Comparison of ENCODE assay signal across 30 mouse cellular contexts in genomic region chr14:30458820-30459219, GRCm38 (mm10). TPM values are rescaled to one million over a fixed set of nuclear protein-coding genes. Genes with fewer than 3 reads are reported as not detected.
DNase-seq lines count a peak whose midpoint lies in the region; ATAC-seq and TF ChIP-seq lines count a peak whose summit lies in the region.
"Had no signal": no experiment of that assay in that cellular context is flagged by ENCODE, and none has a peak within 500 bp of the region (broad histone marks: within the 10 kb centered on the region; RNA-seq: fewer than 3 reads in every experiment).

No protein-coding gene starts in this region.

- ATAC-seq in lung, postnatal 0 days: peak; percentile 72
- ATAC-seq: activated CD4-positive, CD25-positive, alpha-beta regulatory T cell, adult 4 months; forebrain, embryonic 13.5 days; inflammation-experienced regulatory T-cells, adult 6 months; liver, embryonic 12.5 days had no signal

- H3K9ac ChIP-seq in lung, postnatal 0 days (replicated peaks; ENCODE audit: low read depth): no peak overlapping the region
- H3K9ac ChIP-seq: forebrain, embryonic 13.5 days; hindbrain, embryonic 14.5 days; limb, embryonic 13.5 days; liver, embryonic 12.5 days; stomach, embryonic 15.5 days had no signal

- peak; percentile 37 to 46 for DNase-seq in heart, adult 9 months (ENCODE audit: low spot score in 2 of 2)
- no peak for DNase-seq in heart, embryonic 10.5 days (ENCODE audit: low spot score)
- peak; percentile 9 for DNase-seq in urinary bladder, postnatal 14 days (ENCODE audit: low spot score)
- no peak for DNase-seq in urinary bladder, postnatal 25 days (ENCODE audit: low spot score)
- peak; percentile 90 for DNase-seq in lung, postnatal 0 days (ENCODE audit: low spot score)
- no peak for DNase-seq in ovary, postnatal 14 days (ENCODE audit: low spot score)
- no peak for DNase-seq in frontal cortex, postnatal 25 days (ENCODE audit: low spot score in 2 of 2)
- DNase-seq: adrenal gland, postnatal 10 days; B cell, adult 2 months; cerebellum, adult 8-10 months; cerebellum, postnatal 36 days; embryo, embryonic 11 days; kidney, adult 18-20 months; kidney, postnatal 25 days; right cerebral cortex, adult 18-20 months; right cerebral cortex, postnatal 4 days; thymus, adult 18-20 months; thymus, postnatal 4 days had no signal

- H3K4me2 ChIP-seq in lung, postnatal 0 days (replicated peaks; ENCODE audit: low read depth, low read length): no peak overlapping the region
- H3K4me2 ChIP-seq: forebrain, embryonic 13.5 days; hindbrain, embryonic 14.5 days; liver, embryonic 12.5 days; stomach, embryonic 15.5 days had no signal

- peaks cover 26% of the 10 kb centered on the region for H3K4me1 ChIP-seq in heart, embryonic 10.5 days
- no peaks in the 10 kb centered on the region for H3K4me1 ChIP-seq in lung, postnatal 0 days (ENCODE audit: insufficient read depth, low read depth, low read length)
- H3K4me1 ChIP-seq: forebrain, embryonic 13.5 days; liver, embryonic 12.5 days had no signal

- TF ChIP-seq CTCF in lung, postnatal 0 days (IDR thresholded peaks at IDR 0.05): no peak

- H3K36me3 ChIP-seq in heart, embryonic 10.5 days: no peaks in the 10 kb centered on the region; the same call in 1 of the 2 replicates
- H3K36me3 ChIP-seq in lung, postnatal 0 days (ENCODE audit: insufficient read depth, low read length): no peaks in the 10 kb centered on the region
- no peaks in the 10 kb centered on the region for H3K36me3 ChIP-seq in macrophage (ENCODE audit: inconsistent target)
- H3K36me3 ChIP-seq: G1E; limb, embryonic 13.5 days; liver, embryonic 12.5 days; midbrain, embryonic 10.5 days; stomach, embryonic 15.5 days had no signal

- H3K27me3 ChIP-seq in heart, embryonic 10.5 days (ENCODE audit: insufficient read depth, poor library complexity, severe bottlenecking): no peaks in the 10 kb centered on the region
- H3K27me3 ChIP-seq in lung, postnatal 0 days (replicated peaks; ENCODE audit: insufficient read depth, low read length): no peaks in the 10 kb centered on the region
- H3K27me3 ChIP-seq: CH12.LX; stomach, embryonic 15.5 days had no signal

- H3K9me3 ChIP-seq in heart, embryonic 10.5 days: no peaks in the 10 kb centered on the region
- H3K9me3 ChIP-seq in lung, postnatal 0 days (ENCODE audit: low read length): no peaks in the 10 kb centered on the region
- H3K9me3 ChIP-seq: forebrain, embryonic 13.5 days; G1E; limb, embryonic 13.5 days; liver, embryonic 12.5 days; midbrain, embryonic 10.5 days; stomach, embryonic 15.5 days had no signal

- no peak overlapping the region for H3K4me3 ChIP-seq in heart, embryonic 10.5 days
- no peak overlapping the region for H3K4me3 ChIP-seq in lung, postnatal 0 days (ENCODE audit: low read depth, low read length)
- H3K4me3 ChIP-seq in macrophage (ENCODE audit: inconsistent target): no peak overlapping the region
- H3K4me3 ChIP-seq: forebrain, embryonic 13.5 days; layer of hippocampus, adult 2 months; limb, embryonic 13.5 days; liver, embryonic 12.5 days; midbrain, embryonic 10.5 days; stomach, embryonic 15.5 days had no signal

- H3K27ac ChIP-seq in heart, embryonic 10.5 days: no peak overlapping the region
- peak overlapping the region; percentile 78 for H3K27ac ChIP-seq in lung, postnatal 0 days (ENCODE audit: low read length)
- peak overlapping the region; percentile 89; the same call in 1 of the 2 replicates for H3K27ac ChIP-seq in macrophage
- H3K27ac ChIP-seq: forebrain, embryonic 13.5 days; hindbrain, embryonic 14.5 days; layer of hippocampus, adult 2 months; limb, embryonic 13.5 days; liver, embryonic 12.5 days; midbrain, embryonic 10.5 days; stomach, embryonic 15.5 days had no signal

- H3K79me2 ChIP-seq in macrophage (ENCODE audit: inconsistent target): no peaks in the 10 kb centered on the region

- peak; percentile 77 for TF ChIP-seq EP300 in lung, postnatal 0 days (IDR thresholded peaks at IDR 0.05)

- 61% methylated on average over 3 of the region's 3 CpGs for WGBS in heart, embryonic 10.5 days
- WGBS in lung, postnatal 0 days: 55% methylated on average over 3 of the region's 3 CpGs
- 84% methylated on average over 3 of the region's 3 CpGs for WGBS in macrophage (ENCODE audit: missing documents)

RNA-seq across cellular contexts. Expression of gene Dcp1a, which starts 20.5 kb away (rescaled TPM):
- polyA plus RNA-seq in heart, embryonic 10.5 days (2016; fragmentation: Nextera tagmentation; extraction: Ambion mirVana): 24.2 and 24.8 TPM in 2 replicates
- 8.8 and 9.0 TPM in 2 replicates for polyA plus RNA-seq in lung, postnatal 0 days (2015; fragmentation: Nextera tagmentation; extraction: Ambion mirVana)
- 10 to 100 TPM; 27.8 to 84.4 (median 51.7) TPM for total RNA-seq in macrophage (2018; cell fraction: chromatin; rRNA removed)
- 10 to 100 TPM; 14.9 to 22.0 (median 17.6) TPM for total RNA-seq in macrophage (2018; cell fraction: cytosol; rRNA removed)
- total RNA-seq in macrophage (2018; cell fraction: nucleus; rRNA removed): 10 to 100 TPM; 28.7 to 99.1 (median 41.1) TPM
- 11.6 to 14.2 TPM (median 14.1 TPM) in 3 replicates for polyA plus RNA-seq in macrophage (2018)

RNA-seq across cellular contexts. Expression of gene Cacna1d, which starts 32.4 kb away (rescaled TPM):
- 8.5 and 12.8 TPM in 2 replicates for polyA plus RNA-seq in heart, embryonic 10.5 days (2016; fragmentation: Nextera tagmentation; extraction: Ambion mirVana)
- polyA plus RNA-seq in lung, postnatal 0 days (2015; fragmentation: Nextera tagmentation; extraction: Ambion mirVana): 12.5 and 14.8 TPM in 2 replicates
- 10 to 100 TPM; 11.1 to 50.2 (median 31.2) TPM for total RNA-seq in macrophage (2018; cell fraction: chromatin; rRNA removed)
- 1 to 10 TPM; 1.3 to 4.3 (median 2.6) TPM for total RNA-seq in macrophage (2018; cell fraction: cytosol; rRNA removed)
- total RNA-seq in macrophage (2018; cell fraction: nucleus; rRNA removed): 10 to 100 TPM in 13 of 26 experiments, 1 to 10 TPM in 13; 5.0 to 25.6 (median 9.8) TPM
- 2.5 to 4.5 TPM (median 3.1 TPM) in 3 replicates for polyA plus RNA-seq in macrophage (2018)

Comparison
In these comparisons a context has a peak if more than half of its experiments do, and no peak if none do; other contexts are left out.
1. DNase-seq: peak in heart, adult 9 months (2 of 2), urinary bladder, postnatal 14 days (single experiment) and lung, postnatal 0 days (single experiment); none in heart, embryonic 10.5 days (single experiment), urinary bladder, postnatal 25 days (single experiment), ovary, postnatal 14 days (single experiment) and frontal cortex, postnatal 25 days (0 of 2).